Mouse (Mus musculus) cerebellum, adult 2 months (tissue): Measurements from ENCODE around the gene Enho. TPM values are rescaled to one million over a fixed set of nuclear protein-coding genes. Genes with fewer than 3 reads are reported as not detected.

ENCODE experiments used
- DNase-seq, 2 experiments: peaks; one replicate each; pipeline ENCODE4 v3.0.0; 2021
- H3K27ac ChIP-seq: fragments of 200-500 bp; 2 replicates; pipeline ENCODE4 v1.5.1; 2012; ENCODE audit warnings: low read length, control low read depth, inconsistent platforms; ENCODE audit not compliant: insufficient read depth
- H3K27me3 ChIP-seq: fragments of 200-500 bp; 2 replicates; pipeline ENCODE4 v1.6.1; 2012; ENCODE audit warnings: inconsistent platforms, mild to moderate bottlenecking, low read length, moderate library complexity; ENCODE audit not compliant: control insufficient read depth, insufficient read depth
- H3K4me1 ChIP-seq: fragments of 200-500 bp; 2 replicates; pipeline ENCODE4 v1.6.1; 2011; ENCODE audit warnings: low read length; ENCODE audit not compliant: control insufficient read depth, insufficient read depth
- H3K4me3 ChIP-seq: fragments of 200-500 bp; replicated peaks from 2 replicates; pipeline ENCODE3; 2011; ENCODE audit warnings: mild to moderate bottlenecking, low read depth, low read length, control low read depth; ENCODE audit not compliant: insufficient read depth
- CTCF ChIP-seq: fragments of 200-500 bp; IDR thresholded peaks from 2 replicates; pipeline ENCODE4 v1.5.1; 2011; ENCODE audit warnings: low read depth, mild to moderate bottlenecking, control low read depth, low read length, moderate library complexity, borderline replicate concordance; ENCODE audit not compliant: insufficient read depth
- POLR2A ChIP-seq: fragments of 200-500 bp; IDR thresholded peaks from 2 replicates; pipeline ENCODE4 v1.6.1; 2011; ENCODE audit warnings: low read length, control low read depth, borderline replicate concordance; ENCODE audit not compliant: insufficient read depth
- WGBS: fragments of 180-500 bp; shearing (Covaris S2); methylation state at CpG from one replicate; pipeline ENCODE4 v1.1.7; 2018; 5-methylcytosine and 5-hydroxymethylcytosine counted together
- polyA plus RNA-seq: library from polyadenylated mRNA; depleted of rRNA; stranded (reverse); fragments of >200 nt; gene quantifications from 2 replicates; pipeline ENCODE4 v1.2.3, GENCODE M21; 2012

Gene Enho
- polyA plus RNA-seq, 1 experiment: 174 TPM

DNA sequence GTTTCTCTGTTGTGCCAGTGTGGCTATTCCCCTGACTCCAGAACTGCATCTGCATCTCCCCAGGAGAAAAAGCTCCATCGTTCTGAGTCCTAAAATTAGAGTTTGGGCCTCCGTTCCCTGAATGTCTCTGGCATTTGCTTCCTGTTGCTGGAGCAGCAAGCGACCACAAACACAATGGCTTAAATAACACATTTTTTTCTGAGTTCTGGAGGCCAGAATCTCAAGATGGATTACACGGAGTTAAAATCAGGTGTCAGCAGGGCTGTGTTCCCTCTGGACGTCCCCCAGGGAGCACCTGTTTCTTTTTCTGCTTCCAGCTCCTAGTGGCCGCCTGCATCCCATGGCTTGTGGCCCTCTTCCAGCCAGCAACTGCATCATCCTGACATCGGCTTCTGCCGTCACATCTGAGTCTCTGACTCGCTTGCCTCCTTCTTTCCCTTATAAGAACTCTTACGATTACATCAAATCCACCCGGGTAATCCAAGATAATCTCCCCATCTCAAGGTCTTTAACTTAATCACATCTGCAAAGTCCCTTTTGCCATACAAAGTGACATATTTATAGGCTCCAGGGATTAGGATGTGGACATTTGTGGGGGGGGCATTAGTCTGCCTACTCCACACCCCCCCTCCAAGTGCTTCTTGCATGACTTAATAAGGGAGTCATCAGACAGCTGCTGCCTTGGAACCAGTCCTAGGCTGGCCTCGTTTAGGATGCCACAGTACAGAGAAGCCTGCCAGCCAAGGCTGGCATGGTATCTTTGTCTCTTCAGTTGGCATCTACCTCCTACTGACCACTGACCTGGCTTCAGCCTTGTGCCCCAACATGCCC, 21.0 kb downstream of the Enho start:
- Histone ChIP-seq H3K27me3 (no peaks in the 10 kb centered on the region), H3K4me3 (no peak overlapping the region), H3K27ac (0 out of 2 replicates have a peak overlapping the region, but pooled peaks have one; percentile 41), H3K4me1 (peaks cover 24% of the 10 kb centered on the region)
- WGBS: 19% methylated on average over 12 of the region's 12 CpGs
- peak; percentile 86 to 95 for DNase-seq
- no peak for TF ChIP-seq CTCF
- no peak for TF ChIP-seq POLR2A

DNA sequence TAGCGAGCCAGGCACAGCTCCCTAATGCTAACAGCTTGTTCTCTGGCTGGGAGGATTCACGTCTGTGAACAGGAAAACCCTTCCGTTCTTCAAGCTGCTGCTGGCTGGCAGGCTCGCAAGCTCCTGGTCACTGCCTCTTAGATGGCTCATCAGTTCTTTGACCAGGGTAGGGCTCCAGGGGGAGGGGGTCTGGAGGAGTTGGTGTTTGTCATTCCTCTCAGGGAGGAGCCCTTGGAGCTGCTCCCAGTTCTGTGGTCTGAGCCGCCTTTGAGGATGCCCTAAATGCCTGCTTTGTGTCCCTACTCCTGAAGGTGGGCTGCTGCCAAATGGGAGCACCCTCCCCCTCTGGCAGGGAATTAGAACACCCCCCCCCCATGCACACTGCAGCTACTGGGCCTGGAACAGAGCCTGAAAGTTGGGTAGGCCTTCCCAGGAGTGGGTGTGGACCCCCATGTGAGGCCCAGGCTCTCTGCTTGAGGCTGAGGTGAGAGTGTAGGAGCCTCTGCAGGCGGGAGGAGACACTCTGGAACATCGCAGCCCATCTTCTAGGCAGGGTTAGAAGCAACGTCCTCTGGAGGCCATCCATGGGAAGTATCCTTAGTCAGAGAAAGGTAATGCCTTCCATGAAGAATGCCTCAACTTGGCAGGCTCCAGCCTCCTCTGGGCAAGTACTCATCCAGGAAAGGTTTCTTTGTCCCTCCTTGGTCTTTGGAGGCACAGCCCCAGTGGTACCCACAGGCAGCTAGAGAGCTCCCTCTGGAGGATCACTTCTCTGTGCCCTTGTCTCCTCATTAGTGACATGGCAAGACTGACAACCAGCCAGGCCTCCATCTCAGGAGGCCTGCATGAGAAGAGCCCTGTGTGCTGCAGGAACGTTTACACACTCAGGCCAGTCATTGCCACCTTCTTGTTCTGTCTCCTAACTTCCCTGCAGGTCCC, 24.2 kb downstream of the Enho start:
- H3K4me1 ChIP-seq: peaks cover 16% of the 10 kb centered on the region
- 60% methylated on average over 9 of the region's 9 CpGs for WGBS
- no peaks in the 10 kb centered on the region for H3K27me3 ChIP-seq
- H3K27ac ChIP-seq: no peak overlapping the region
- DNase-seq: peak; percentile 55 to 74
- TF ChIP-seq POLR2A: no peak
- 0 out of 2 replicates have a peak, but pooled peaks have one; percentile 12 for TF ChIP-seq CTCF
- no peak overlapping the region for H3K4me3 ChIP-seq

DNA sequence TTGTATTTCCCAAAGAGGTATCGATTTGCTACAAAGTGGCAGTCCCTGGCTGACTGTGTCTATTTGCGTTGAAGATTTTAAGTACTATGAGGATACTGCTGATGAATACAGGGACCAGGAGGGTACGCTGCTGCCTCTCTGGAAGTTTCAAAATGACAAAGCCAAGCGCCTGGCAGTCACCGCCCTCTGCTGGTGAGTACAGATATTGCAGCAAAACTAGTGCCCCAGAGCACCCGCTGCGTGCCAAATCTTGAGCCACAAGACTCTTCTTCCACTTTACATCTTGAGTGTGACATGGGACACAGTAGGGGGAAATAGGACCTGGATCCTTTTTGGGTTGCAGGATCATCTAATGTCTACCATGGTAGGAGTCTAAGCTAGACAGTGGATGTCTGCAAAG, 26.0 kb downstream of the Enho start:
- TF ChIP-seq POLR2A (no peak), CTCF (peak; percentile 95)
- 7% methylated on average over 7 of the region's 7 CpGs for WGBS
- no peak overlapping the region for H3K27ac ChIP-seq
- peaks cover 7% of the 10 kb centered on the region for H3K4me1 ChIP-seq
- no peaks in the 10 kb centered on the region for H3K27me3 ChIP-seq
- DNase-seq: peak; percentile 80 to 87
- no peak overlapping the region for H3K4me3 ChIP-seq

DNA sequence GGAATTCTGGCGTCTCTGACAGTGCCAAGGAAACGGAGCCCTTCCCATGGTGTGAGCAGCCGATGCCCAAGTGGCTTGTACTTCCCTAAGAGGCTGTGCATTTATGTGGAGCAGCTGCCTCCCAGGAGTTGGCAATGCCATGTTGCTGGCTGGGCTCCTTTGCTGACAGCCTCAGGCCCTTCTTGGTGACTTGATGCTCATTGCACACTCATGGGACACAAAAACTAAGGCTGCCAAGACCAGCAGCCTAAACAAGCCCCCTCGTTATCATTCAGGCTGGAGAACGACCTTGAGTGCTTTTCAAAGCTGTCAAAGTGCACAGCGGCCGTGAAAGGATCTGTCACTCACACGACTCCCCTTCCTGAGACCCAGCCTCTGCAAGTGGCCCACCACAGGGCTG, 28.0 kb downstream of the Enho start:
- H3K4me3 ChIP-seq: no peak overlapping the region
- TF ChIP-seq CTCF (no peak), POLR2A (no peak)
- no peaks in the 10 kb centered on the region for H3K27me3 ChIP-seq
- H3K4me1 ChIP-seq: no peaks in the 10 kb centered on the region; the same call in none of the 2 replicates
- WGBS: 64% methylated on average over 8 of the region's 8 CpGs
- no peak for DNase-seq
- no peak overlapping the region for H3K27ac ChIP-seq

DNA sequence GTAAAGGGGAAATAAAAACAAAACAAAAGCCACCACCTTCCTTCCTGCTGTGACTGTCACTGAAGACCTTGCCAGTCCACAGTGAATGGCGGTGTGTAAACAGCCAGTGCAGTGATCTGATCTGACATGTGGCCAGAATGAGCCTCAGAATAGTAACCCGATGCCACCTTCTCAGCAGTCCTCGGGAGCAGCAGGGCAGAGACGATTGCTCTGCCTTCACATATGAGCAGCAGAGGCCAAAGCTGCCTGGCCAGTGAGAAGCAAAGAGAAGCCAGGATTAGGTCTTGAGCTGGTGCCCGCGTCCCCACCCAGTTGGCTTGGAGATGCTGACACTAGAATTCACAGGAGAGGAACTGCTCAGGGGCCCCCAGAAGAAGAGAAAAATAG, 29.5 kb downstream of the Enho start:
- H3K27ac ChIP-seq: no peak overlapping the region
- DNase-seq: no peak
- 24% methylated on average over 6 of the region's 6 CpGs for WGBS
- H3K4me1 ChIP-seq: no peaks in the 10 kb centered on the region; the same call in none of the 2 replicates
- no peak overlapping the region for H3K4me3 ChIP-seq
- TF ChIP-seq CTCF (no peak), POLR2A (no peak)
- H3K27me3 ChIP-seq: no peaks in the 10 kb centered on the region

DNA sequence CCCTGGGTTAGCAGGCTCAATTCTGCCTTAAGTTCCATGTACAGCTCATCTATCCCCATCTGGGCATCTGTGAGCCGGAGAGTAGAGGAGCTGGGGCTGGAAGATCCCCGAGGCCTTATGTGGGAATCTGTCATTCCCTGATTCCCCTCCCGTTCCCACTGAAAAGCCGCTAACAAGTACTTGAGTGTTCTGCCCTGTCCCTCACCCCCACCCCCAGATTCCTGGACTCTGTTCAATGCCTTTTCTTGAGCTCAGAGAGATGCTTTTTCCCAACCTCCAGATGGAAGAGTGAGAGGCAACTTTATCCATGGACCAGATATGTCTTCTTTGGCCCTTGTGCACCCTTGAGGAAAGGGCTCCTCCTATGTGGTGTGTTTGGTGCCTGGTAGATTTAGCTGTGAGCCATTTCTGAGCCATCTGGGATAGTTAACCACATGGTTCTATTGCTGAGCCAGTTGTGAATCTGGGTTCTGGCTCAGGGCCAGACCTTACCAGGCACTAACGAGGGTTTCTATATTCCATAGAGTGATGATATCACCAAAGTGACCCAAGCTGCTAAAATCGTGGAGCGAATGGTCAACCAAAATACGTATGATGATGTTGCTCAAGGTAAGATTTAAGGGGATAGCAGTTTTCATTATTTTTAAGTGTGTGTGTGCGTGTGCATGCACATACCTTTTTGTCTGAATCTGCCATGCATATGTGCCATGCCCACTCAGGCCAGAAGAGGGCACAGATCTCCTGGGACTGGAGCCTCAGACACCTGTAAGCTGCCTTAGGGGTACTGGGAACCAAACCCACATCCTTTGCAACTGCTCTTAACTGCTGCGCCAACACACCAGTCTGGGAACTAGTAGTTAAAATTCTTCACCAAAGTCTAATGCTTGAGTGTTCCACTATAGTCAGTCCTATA, 30.2 kb downstream of the Enho start:
- DNase-seq: no peak
- Histone ChIP-seq H3K4me1 (no peaks in the 10 kb centered on the region; the same call in none of the 2 replicates), H3K27ac (no peak overlapping the region), H3K27me3 (no peaks in the 10 kb centered on the region), H3K4me3 (no peak overlapping the region)
- TF ChIP-seq POLR2A (no peak), CTCF (peak; percentile 55)
- 69% methylated on average over 10 of the region's 10 CpGs for WGBS

DNA sequence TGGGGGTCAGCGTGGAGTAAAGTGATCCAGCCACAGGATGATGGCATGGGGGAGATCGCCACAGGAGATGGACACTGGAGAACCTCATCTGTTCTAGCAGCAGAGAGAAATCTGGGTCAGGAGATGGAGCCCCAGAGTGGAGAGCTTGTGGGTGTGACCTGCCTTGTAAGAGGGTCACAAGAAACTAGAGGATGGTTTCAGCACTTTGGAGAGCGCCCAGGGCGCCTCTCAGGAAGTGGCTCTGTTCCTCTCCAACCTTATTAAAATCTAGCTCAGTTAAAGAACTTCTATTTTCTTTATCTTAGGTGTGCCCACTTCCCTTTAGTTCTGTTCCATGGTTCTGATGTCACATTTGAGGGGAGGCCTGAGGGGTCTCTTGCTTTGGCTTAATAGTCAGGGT, 33.3 kb downstream of the Enho start:
- Histone ChIP-seq H3K27ac (no peak overlapping the region), H3K27me3 (no peaks in the 10 kb centered on the region), H3K4me1 (peaks cover 5% of the 10 kb centered on the region), H3K4me3 (no peak overlapping the region)
- no peak for DNase-seq
- 90% methylated on average over 4 of the region's 4 CpGs for WGBS
- TF ChIP-seq CTCF: no peak
- TF ChIP-seq POLR2A: no peak
